Mouse (Mus musculus): ENCODE measurements around the gene Cldn9. TPM values are rescaled to one million over a fixed set of nuclear protein-coding genes. Genes with fewer than 3 reads are reported as not detected.

Gene Cldn9
- total RNA-seq, 2 experiments from 2014 or later, result not detected

- no peak for DNase-seq (ENCODE audit: low spot score in 2 of 2)
These were observed 30.5 kb downstream of the Cldn9 start for GRCm38 (mm10) chr17:23653324-23653723.

GRCm38 (mm10) chr17:23651363-23651762 is 32.5 kb downstream of the Cldn9 start:
- no peak for DNase-seq (ENCODE audit: low spot score in 2 of 2)

GRCm38 (mm10) chr17:23645894-23646293 is 37.9 kb downstream of the Cldn9 start:
- DNase-seq (ENCODE audit: low spot score in 2 of 2), result no peak

DNA sequence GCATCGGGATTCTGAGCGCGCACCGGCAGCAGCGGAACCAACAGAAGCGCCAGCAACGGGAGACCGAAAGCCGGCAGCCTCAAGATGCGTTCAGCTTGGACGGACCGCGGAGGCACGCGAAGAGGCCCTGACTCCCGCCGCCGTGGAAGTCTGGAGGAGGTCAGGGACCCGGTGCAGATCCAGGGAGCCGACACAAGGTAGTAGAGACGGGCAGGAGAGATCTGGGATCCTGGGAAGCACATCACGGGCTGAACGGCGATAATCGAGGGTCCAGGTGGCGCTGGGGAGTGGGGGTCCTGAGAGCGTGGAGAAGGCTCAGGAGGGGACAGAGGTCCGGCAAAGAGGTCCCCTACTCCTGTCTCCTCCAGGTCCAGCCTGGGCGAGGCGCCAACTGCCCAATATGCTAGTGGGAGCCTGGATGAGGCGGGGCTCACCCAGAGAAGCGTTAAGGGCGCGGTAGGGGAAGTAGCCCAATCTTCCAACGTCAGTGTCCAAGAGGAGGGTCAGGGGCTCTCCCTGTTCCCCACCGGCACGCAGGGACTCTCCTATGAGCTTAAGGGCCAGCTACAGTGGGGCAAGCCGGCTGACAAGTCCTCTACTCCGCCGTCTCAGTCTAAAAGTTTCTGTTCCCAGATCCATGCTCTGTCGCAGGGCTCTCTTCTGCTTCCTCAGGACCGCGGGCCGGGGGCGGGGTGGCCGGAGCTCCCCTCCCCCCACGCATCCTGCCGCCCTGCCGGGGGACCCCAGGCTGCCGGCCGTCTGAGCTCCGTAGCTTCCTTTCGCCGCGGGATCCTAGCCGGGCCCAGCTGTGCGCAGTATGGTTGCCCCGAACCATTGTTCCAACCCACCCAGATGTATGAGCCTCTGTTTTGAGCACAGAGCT is 39.0 kb downstream of the Cldn9 start, which contains the start of gene Mmp25:
Gene Mmp25, minus strand, starts transcription at position 665 of the 883 bp plus-strand sequence.
- no peak for DNase-seq (ENCODE audit: low spot score in 2 of 2)

Other genes with a start within 250 kb of the Cldn9 start
- not detected for gene Vmn2r117, start 204.3 kb downstream of the Cldn9 start, total RNA-seq (2021)
- 10 to 100 TPM; 11.0 to 12.3 TPM for gene Zfp213, start 119.8 kb downstream of the Cldn9 start, total RNA-seq (2021)
- gene Zfp13, start 84.5 kb downstream of the Cldn9 start, total RNA-seq (2021), result 1 to 10 TPM; 6.2 to 6.3 TPM
- not detected for gene Zscan10, start 83.2 kb downstream of the Cldn9 start, total RNA-seq (2021)
- under 1 TPM; 0.10 TPM for gene Mmp25, start 38.7 kb downstream of the Cldn9 start, total RNA-seq (2021)
- gene Bicdl2, start 23.5 kb downstream of the Cldn9 start, total RNA-seq (2021), result not detected
- gene Hcfc1r1, start 10.4 kb downstream of the Cldn9 start, total RNA-seq (2021), result 100 to 1,000 TPM; 153 to 154 TPM
- 10 to 100 TPM; 23.1 to 23.3 TPM for gene Thoc6, start 10.1 kb downstream of the Cldn9 start, total RNA-seq (2021)
- gene Tnfrsf12a, start 6.6 kb downstream of the Cldn9 start, total RNA-seq (2021), result 100 to 1,000 TPM; 224 to 359 TPM
- gene Cldn6, start 4.8 kb downstream of the Cldn9 start, total RNA-seq (2021), result not detected
- 1 to 10 TPM; 2.2 to 6.7 TPM for gene 1520401A03Rik, start 38.8 kb upstream of the Cldn9 start, total RNA-seq (2021)
- 1 to 10 TPM; 2.1 to 2.4 TPM for gene Pkmyt1, start 42.3 kb upstream of the Cldn9 start, total RNA-seq (2021)
- 10 to 100 TPM in 1 of 2 experiments, 1 to 10 TPM in 1; 8.5 to 12.7 TPM for gene Paqr4, start 56.8 kb upstream of the Cldn9 start, total RNA-seq (2021)
- gene Kremen2, start 61.8 kb upstream of the Cldn9 start, total RNA-seq (2021), result under 1 TPM in 1 of 2 experiments, not detected in 1; 0.13 TPM
- 10 to 100 TPM; 72.5 to 89.3 TPM for gene Flywch1, start 87.6 kb upstream of the Cldn9 start, total RNA-seq (2021)
- gene Flywch2, start 102.1 kb upstream of the Cldn9 start, total RNA-seq (2021), result 10 to 100 TPM in 1 of 2 experiments, 1 to 10 TPM in 1; 8.2 to 10.9 TPM
- 100 to 1,000 TPM; 480 to 746 TPM for gene Srrm2, start 106.5 kb upstream of the Cldn9 start, total RNA-seq (2021)
- 100 to 1,000 TPM; 352 to 413 TPM for gene Elob, start 145.1 kb upstream of the Cldn9 start, total RNA-seq (2021)
- not detected for gene Prss33, start 152.0 kb upstream of the Cldn9 start, total RNA-seq (2021)
- gene Prss32, start 159.8 kb upstream of the Cldn9 start, total RNA-seq (2021), result not detected
- gene Prss41, start 160.1 kb upstream of the Cldn9 start, total RNA-seq (2021), result under 1 TPM; 0.60 to 0.74 TPM
- not detected for gene Prss21, start 184.0 kb upstream of the Cldn9 start, total RNA-seq (2021)
- not detected for gene Dcpp1, start 196.8 kb upstream of the Cldn9 start, total RNA-seq (2021)
- not detected for gene Dcpp2, start 196.9 kb upstream of the Cldn9 start, total RNA-seq (2021)
- not detected for gene Dcpp3, start 233.4 kb upstream of the Cldn9 start, total RNA-seq (2021)

Measured in adrenal gland, adult 18-20 months (tissue).